Mouse (Mus musculus): ENCODE data around the gene Nmral1. TPM values are rescaled to one million over a fixed set of nuclear protein-coding genes. Genes with fewer than 3 reads are reported as not detected.

Nmral1 gene
- polyA plus RNA-seq, 1 experiment from 2014 or later: 6.3 TPM

Other genes starting within 250 kb of the Nmral1 start
- 2.2 to 3.0 TPM (median 2.2 TPM) in 3 replicates for gene Srl, start 177.5 kb downstream of the Nmral1 start, polyA plus RNA-seq (2018)
- gene Tfap4, start 159.5 kb downstream of the Nmral1 start, polyA plus RNA-seq (2018): 3.3 to 7.1 TPM (median 4.0 TPM) in 3 replicates
- gene Glis2, start 124.6 kb downstream of the Nmral1 start, polyA plus RNA-seq (2018): 0.06 to 0.16 TPM in 2 of 3 replicates, not detected in the other
- 9.7 to 39.5 TPM (median 23.6 TPM) in 3 replicates for gene Pam16, start 94.4 kb downstream of the Nmral1 start, polyA plus RNA-seq (2018)
- gene Vasn, start 79.4 kb downstream of the Nmral1 start, polyA plus RNA-seq (2018): 0.07 TPM in 1 of 3 replicates, not detected in the others
- 19.8 to 43.8 TPM (median 25.5 TPM) in 3 replicates for gene Dnaja3, start 79.4 kb downstream of the Nmral1 start, polyA plus RNA-seq (2018)
- gene Coro7, start 39.6 kb downstream of the Nmral1 start, polyA plus RNA-seq (2018): 53.4 to 137 TPM (median 97.8 TPM) in 3 replicates
- gene Hmox2, start 7.0 kb upstream of the Nmral1 start, polyA plus RNA-seq (2018): 195 to 303 TPM (median 234 TPM) in 3 replicates
- 15.0 to 29.2 TPM (median 20.4 TPM) in 3 replicates for gene Cdip1, start 70.9 kb upstream of the Nmral1 start, polyA plus RNA-seq (2018)
- gene 4930562C15Rik, start 116.1 kb upstream of the Nmral1 start, polyA plus RNA-seq (2018): 0.16 TPM in 1 of 3 replicates, not detected in the others
- 64.4 to 75.7 TPM (median 71.8 TPM) in 3 replicates for gene Ubald1, start 161.0 kb upstream of the Nmral1 start, polyA plus RNA-seq (2018)
- gene Mgrn1, start 166.9 kb upstream of the Nmral1 start, polyA plus RNA-seq (2018): 62.2 to 84.4 TPM (median 68.4 TPM) in 3 replicates
- 17.1 to 56.6 TPM (median 39.4 TPM) in 3 replicates for gene Nudt16l1, start 219.4 kb upstream of the Nmral1 start, polyA plus RNA-seq (2018)
- gene Anks3, start 244.8 kb upstream of the Nmral1 start, polyA plus RNA-seq (2018): 9.0 to 21.1 TPM (median 12.1 TPM) in 3 replicates

Measured in macrophage (primary cell).